Mouse (Mus musculus): ENCODE data around the gene Baiap2. TPM values are rescaled to one million over a fixed set of nuclear protein-coding genes. Genes with fewer than 3 reads are reported as not detected.

The Baiap2 gene
- total RNA-seq, 4 experiments from 2014 or later = 0.56 to 1.7 (median 1.2) TPM

DNA sequence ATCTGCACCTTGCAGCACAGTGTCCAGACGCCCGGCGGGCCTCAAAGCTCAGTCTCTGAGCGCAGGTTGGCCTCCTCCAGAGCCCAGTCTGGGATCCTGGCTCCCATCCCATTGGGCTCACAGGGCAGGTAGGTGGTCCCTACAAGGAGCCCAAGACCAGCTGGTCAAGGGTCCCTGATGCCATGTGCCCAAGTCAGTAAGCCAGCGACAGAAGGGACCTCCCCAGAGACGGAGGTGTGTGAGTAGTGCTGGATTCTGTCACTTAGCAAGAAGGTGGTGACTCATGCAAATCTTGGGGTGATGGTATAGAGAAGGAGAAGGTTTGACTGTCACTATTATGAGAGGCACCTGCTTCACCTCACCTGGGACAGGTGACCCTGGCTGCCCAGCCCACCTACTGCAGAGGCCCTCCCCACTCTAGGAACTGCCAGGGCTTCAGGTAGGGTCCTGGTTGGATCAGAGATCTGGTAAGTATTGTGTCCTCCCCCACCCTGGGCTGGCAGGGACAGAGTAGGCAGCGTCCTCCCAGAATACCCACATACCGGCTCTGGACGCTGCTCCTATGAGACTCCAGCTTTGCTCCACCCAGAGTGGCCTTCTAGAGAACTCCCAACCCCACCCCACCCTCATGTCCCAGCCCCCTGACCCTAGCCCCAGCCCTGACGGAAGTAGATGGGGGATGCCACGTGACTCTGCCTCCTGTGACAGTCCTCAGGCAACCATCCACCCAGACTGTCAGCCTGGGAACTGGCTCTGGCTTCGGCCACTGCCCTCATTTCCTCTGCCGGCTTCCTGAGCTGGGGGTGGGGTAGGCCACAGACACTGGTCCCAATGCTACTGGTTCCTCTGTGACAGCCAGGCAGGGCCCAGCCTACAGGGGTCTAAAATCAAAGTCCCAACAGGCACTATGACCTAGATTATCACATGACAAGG is 98.9 kb downstream of the Baiap2 start:
- peak; percentile 36 to 50 for DNase-seq (ENCODE audit: low spot score in 2 of 2)

- no peak for DNase-seq (ENCODE audit: low spot score in 2 of 2)
These were observed 99.7 kb downstream of the Baiap2 start for GRCm38 (mm10) chr11:120042141-120042838.

DNA sequence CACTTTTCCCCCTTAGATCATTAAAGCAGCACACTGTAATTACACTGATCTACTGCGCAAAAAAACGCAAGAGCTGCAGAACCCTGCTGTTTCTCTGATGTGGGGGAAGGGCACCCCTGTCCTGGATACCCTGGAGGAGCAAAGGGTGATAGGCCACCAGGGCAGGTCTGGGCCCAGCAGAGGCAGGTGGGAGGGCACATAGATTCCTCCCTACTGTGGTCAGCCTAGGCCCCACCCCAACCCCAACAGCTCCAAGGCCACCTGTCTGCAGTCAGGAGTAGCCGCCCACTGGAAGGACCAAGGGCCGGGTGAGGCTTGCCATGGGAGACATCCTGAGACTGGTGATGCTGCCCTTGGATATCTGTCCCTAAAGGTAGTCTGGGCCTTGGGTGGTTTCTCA is 102.8 kb downstream of the Baiap2 start:
- no peak for DNase-seq (ENCODE audit: low spot score in 2 of 2)

GRCm38 (mm10) chr11:120045839-120046552 is 103.4 kb downstream of the Baiap2 start:
- peak in 1 of 2 experiments; percentile 34 for DNase-seq (ENCODE audit: low spot score in 2 of 2)

DNA sequence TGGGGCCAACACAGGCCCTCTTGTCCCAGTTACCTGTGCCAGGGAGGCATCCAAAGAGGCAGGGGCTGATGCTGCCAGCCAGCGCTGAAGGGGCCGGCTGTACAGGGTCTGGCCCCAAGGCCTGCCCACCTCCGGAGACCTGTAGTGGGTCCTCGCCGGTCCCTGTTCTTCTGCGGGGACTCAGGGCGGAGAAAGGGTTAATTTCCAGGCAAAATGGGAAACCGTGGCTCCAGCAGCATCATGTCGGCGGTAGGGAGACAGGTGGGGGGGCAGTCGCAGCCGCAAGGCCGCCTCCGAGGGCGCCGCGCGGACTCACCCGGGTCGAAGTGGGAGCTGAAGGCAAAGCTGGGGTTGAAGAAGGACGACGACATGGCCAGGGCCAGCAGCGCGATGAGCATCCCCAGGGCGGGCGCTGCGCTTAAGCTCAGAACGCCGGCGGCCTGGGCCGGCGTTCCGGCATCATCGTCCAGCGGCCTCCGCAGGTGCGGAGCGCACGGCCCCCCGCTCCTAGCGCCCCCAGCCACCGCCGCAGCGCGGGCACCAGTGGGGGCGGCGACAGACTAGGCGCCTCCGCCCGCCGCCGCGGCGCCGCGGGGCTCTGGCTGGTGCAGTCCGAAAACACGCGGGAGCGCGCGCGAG is 104.1 kb downstream of the Baiap2 start, which contains the start of gene Aatk:
Gene Aatk (minus strand): TSS at position 615 of the 639 bp plus-strand sequence.
- DNase-seq (ENCODE audit: low spot score in 2 of 2) = no peak

DNA sequence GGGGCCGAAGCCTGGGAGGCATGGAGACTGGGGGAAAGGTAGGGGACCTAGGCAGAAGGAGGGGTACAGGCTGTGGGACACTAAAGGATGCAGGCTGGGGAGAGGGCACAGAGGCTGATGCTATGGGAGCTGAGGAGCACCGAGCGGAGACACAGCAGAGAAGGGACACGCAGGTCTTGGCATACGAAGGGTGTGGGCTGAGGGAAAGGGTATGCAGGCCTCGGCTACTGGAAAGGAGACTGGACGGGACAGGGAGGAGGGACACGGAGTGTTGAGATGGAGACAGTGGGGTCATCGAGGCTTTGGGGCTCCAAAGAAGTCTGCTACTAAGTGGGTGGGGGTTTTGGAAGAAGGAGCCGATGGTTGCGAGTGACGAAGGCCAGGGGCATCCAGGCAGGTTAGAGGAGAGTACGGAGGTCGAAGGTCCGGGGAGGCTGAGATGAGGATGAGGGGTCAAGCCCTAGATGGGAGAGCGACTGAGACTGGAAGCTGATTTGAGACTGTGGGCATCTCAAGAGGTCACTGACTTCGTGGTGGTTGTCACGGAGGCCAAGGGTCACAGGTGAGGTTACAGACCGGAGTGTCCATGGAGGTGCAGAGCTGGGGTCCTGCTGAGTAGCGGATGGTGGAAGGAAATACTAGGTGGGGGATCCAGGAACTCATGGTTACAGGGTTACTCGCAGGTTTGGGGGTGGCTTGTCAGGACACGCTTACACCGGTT is 105.1 kb downstream of the Baiap2 start:
- no peak for DNase-seq (ENCODE audit: low spot score in 2 of 2)

DNA sequence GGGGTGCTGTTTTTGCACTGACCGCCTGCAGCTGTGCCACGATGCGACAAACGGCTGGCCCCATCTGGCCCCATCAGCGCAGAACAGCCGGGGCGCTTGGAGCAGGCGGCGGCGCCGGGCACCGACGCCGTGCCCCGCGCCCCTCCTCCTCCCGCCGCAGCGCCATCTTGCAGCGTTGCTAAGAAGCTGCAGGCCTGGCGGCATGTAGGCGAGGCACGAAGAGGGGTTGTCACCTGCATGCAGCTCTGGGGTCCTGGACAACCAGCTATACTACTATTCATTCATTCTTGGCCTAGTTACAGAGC is 105.6 kb downstream of the Baiap2 start:
- no peak for DNase-seq (ENCODE audit: low spot score in 2 of 2)

GRCm38 (mm10) chr11:120049067-120049466 is 106.5 kb downstream of the Baiap2 start:
- DNase-seq (ENCODE audit: low spot score in 2 of 2) = no peak

- no peak for DNase-seq (ENCODE audit: low spot score in 2 of 2)
These were observed 108.7 kb downstream of the Baiap2 start for GRCm38 (mm10) chr11:120051124-120051811.

DNA sequence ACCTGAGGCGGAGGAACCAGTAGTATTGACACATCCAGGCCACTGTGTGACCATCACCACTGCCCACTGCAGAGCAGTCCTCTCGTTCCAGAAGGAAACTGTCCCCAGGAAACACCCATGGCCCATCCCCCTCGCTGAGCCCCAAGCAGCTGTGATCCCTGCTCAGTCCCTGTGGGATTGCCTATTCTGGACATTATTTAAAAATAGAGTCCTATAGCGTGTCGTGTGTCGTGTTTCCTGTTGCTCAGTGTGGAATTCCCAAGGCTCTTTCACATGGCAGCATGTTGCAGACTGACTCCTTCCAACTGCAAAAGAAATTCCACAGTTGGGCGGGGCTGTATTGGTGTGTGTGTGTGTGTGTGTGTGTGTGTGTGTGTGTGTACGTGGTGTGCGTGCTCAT is 109.7 kb downstream of the Baiap2 start:
- no peak for DNase-seq (ENCODE audit: low spot score in 2 of 2)

- DNase-seq (ENCODE audit: low spot score in 2 of 2) = no peak
These were observed 111.3 kb downstream of the Baiap2 start for GRCm38 (mm10) chr11:120053846-120054245.

- no peak for DNase-seq (ENCODE audit: low spot score in 2 of 2)
These were observed 113.6 kb downstream of the Baiap2 start for GRCm38 (mm10) chr11:120055953-120056732.

Small RNAs within 50 kb of the gene (microRNA-seq; reads per million reads assigned to microRNA genes)
- gene Mir3065 = not detected
- gene Mir338 = not detected

Other genes starting within 250 kb of the Baiap2 start
- 10 to 100 TPM; 26.4 to 32.0 (median 30.1) TPM for gene Chmp6, start 29.3 kb upstream of the Baiap2 start, total RNA-seq (2022)
- gene Aatk, start 104.4 kb downstream of the Baiap2 start, total RNA-seq (2022) = 1 to 10 TPM; 2.3 to 5.0 (median 3.1) TPM
- gene Cep131, start 144.1 kb downstream of the Baiap2 start, total RNA-seq (2022) = 1 to 10 TPM; 5.0 to 9.2 (median 7.5) TPM
- gene Tepsin, start 156.0 kb downstream of the Baiap2 start, total RNA-seq (2022) = 1 to 10 TPM; 4.9 to 5.8 (median 5.4) TPM
- gene Ndufaf8, start 156.2 kb downstream of the Baiap2 start, total RNA-seq (2022) = 10 to 100 TPM; 34.0 to 46.3 (median 41.0) TPM
- 10 to 100 TPM; 36.3 to 53.3 (median 39.2) TPM for gene Slc38a10, start 208.6 kb downstream of the Baiap2 start, total RNA-seq (2022)

Data from gastrocnemius, adult 8-10 months (tissue).